Mouse (Mus musculus) gastrocnemius, postnatal 10 days (tissue): Measurements from ENCODE around the gene Eng. TPM values are rescaled to one million over a fixed set of nuclear protein-coding genes. Genes with fewer than 3 reads are reported as not detected.

Experiments
- DNase-seq: peaks from one replicate; pipeline ENCODE4 v3.0.0; 2021; ENCODE audit warnings: mixed read lengths
- long read RNA-seq, 2 experiments: library from polyadenylated mRNA; stranded (forward); transcript quantifications; one replicate each; pipeline ENCODE4 v2.0.0; 2021
- total RNA-seq, 2 experiments: library from RNA; stranded (reverse); gene quantifications; 2 replicates each; pipeline ENCODE4 v1.2.3; 2021

Gene Eng
- total RNA-seq, result 10 to 100 TPM; 49.5 to 54.7 TPM
- long read RNA-seq, experiment 1, transcript Eng-201 (15 exons, 3,422 nt), result major isoform, 83 of 131 reads
- long read RNA-seq, experiment 1, transcript Eng-205 (15 exons, 3,403 nt), result minor isoform, 15 of 131 reads
- long read RNA-seq, experiment 1, partial matches to known transcripts, result 12 of 131 reads
- long read RNA-seq, experiment 1, other reads (novel, unspliced or antisense), result 20 of 131 reads
- long read RNA-seq, experiment 2, transcript Eng-205 (15 exons, 3,403 nt), result minor isoform, 11 of 102 reads
- long read RNA-seq, experiment 2, transcript Eng-201 (15 exons, 3,422 nt), result major isoform, 66 of 102 reads
- long read RNA-seq, experiment 2, partial matches to known transcripts, result 13 of 102 reads
- long read RNA-seq, experiment 2, other reads (novel, unspliced or antisense), result 10 of 102 reads

DNA sequence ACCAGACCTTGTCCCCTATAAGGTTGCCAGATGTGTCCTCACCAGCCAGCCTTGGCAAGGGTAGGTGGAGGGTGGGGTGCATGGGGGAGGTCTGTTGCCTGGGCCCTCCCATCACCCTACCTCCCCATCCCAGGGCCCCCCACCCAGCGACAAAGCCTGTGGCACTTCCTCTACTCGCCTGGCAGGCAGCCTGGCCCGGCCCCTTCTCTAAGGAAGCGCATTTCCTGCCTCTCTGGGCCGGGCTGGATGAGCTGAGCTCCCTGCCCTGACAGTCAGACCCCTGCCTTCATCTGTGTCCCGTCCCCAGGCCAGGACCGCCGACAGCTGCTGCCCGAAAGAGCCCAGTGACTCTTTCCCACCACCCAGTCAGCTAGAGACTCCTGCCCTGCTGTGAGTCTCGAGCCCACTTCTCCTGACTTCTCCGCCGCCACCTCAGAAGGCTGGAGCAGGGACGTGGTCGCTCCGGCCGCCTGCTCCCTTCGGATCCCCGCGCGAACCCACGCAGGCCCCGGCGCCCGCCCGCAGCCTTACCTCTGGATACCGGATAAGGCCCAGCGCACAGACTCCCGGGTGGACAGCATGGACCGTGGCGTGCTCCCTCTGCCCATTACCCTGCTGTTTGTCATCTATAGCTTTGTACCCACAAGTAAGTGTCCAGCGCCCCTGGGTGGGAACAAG is at the start of gene Eng:
Gene Eng (plus strand): TSS at position 217 of the 678 bp plus-strand sequence.
- DNase-seq, result peak; percentile 72

GRCm38 (mm10) chr2:32596725-32597124 is 49.7 kb upstream of the Eng start:
- DNase-seq, result peak; percentile 58

DNA sequence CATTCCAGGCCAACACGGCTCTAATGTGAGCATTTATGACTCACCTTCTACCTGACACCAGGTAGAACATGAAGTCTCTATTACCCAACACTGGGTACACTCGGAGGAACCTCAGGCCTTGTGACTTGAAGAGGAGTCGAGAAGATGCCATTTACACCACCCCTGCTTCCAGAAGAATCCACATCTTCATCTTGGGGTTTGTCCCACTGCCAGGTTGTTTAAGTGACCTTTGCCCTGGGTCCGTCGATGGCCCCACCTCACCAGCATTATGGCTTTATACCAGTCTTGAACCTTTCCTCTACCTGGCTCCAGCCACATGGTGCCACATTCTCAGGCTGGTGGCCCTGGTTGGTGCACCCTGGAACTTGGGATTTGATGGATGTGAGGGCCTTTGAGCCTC is 49.1 kb upstream of the Eng start:
- DNase-seq, result no peak

DNA sequence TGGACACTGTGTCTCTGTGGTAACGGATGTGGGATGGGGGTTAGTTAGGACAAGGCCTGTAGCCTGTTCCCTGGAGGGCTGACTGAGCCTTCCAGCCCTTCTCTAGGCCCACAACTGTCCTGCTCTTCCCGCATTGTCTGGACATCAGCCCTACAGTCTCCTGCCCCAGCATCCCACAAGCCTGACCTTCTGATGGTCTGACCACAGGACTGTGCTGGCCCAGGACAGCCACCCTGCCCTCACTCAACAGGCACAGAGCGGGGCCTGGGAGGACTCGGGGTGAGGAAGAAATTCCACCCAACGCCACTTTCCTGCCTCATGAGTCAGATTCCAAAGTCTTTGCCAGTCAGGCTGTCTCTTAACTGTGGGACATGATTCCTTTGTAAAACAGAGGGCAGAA is 48.7 kb upstream of the Eng start:
- DNase-seq, result no peak

DNA sequence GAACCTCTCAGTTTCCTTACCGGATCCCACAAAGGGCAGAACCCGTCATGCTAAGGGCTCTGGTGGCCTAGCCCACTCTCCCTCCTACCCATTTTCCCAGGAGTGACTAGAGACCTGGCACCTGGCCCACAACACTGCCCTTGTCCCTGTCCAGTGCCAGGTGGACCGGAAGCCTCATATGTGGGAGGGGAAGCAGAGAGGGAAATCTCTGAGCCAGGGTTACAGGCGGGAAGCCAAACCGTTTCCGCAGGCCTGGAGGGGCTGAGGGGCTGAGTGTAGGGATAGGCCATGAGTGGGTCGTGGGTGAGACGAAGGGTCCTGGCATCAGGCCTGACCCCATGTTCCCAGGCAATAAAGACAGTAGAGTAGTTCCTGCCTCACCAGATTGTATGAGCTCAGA is 47.9 kb upstream of the Eng start:
- peak; percentile 36 for DNase-seq

GRCm38 (mm10) chr2:32599409-32599808 is 47.0 kb upstream of the Eng start, which contains the start of gene St6galnac6:
St6galnac6 (plus strand) TSS chr2:32599709.
- no peak for DNase-seq

DNA sequence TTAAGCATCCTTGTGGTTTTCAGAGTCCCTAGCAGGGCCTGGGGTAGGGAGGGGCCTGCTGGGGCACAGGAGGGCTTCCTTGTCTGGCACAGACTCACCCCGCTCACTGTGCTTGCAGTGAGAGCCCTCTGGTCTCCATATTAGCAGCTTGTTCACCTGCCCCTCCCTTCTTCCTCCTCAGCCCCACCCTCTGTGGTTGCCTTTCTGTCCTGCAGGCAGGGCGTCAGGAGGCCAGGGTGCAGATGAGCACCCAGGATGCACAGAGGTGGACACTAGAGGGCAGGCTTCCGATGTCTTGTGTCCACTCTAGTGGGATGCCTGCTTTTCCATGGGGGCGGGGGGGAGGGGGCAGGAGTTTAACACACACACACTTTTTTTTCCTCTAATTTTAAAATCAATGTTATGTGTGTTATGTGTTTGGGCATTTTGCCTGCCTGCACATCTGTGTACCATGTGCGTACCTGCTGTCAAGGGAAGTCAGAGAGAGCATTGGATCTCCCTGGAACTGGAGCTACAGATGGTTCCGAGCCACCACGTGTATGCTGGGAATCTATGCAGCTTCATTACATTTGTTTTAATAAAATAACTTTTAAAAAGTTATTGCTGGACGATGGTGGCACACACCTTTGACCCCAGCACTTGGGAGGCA is 44.9 kb upstream of the Eng start:
- no peak for DNase-seq

GRCm38 (mm10) chr2:32602600-32603054 is 43.8 kb upstream of the Eng start:
- DNase-seq, result peak; percentile 92

- no peak for DNase-seq
These were observed 41.8 kb upstream of the Eng start for GRCm38 (mm10) chr2:32604631-32605030.

- peak; percentile 91 for DNase-seq
These were observed 39.9 kb upstream of the Eng start for GRCm38 (mm10) chr2:32606161-32607142.

DNA sequence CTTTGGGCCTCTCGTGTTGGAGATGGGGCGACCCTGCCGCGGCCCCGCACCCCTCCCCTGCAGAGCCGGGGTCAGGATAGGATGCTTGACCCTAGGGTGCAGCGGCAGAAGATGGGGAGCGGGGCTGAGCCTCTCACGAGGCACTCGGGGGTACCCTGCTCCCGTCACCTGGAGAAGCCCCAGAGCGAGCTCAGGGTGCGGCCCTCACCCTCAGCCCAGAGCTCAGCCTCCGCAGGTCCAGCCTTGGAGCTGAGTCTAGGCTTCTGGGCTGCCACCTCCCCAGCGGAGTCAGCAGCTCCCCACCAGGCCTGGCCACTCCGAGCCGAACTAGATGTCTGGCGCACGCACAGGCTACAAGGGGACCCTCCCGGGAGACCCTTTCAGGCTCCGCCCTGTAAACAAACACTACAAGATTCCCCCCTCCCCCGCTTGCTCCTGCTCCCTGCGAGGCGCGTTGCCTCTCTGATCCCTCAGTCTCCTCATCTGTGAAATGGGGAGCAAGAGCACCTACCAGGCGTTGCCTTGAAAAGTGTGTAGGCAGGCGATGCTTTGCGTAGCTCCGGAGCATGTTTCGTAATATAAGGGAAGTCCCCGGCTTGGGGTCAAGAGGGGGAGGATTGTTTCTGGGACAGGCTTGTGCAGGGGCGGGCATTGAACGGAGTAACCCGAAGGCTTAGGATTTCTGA is 39.0 kb upstream of the Eng start:
- DNase-seq, result peak; percentile 58

DNA sequence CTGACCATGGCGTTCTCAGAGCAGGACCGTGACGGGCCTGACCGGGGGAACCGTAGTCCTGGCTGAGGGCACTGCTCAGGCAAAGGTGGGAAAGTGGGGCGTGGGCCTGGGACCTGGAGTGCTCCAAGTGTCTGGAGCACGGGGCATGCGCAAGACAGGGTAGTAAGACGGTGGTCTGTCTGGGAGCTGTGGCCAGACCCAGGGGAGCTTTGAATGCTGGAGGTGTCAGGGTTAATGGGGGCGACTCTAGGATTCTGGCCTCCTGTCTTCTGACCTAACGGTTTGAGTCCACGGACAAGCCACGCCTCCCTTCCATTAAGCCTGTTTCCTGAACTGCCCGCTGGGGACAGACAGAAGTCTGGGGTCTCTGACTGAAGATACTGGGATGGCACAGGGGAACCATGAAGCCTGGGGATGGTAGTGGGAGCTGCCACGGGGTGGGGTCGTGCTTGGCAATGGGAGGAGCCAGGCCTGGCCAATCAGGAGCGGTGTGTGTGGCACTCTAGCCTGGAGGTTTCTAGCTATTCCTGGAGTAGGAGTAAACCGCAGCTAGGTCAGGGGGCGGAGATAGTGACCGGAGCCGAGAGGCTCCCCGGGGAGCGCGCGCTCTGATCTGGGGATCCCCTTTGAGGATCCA is 38.1 kb upstream of the Eng start:
- peak; percentile 70 for DNase-seq

GRCm38 (mm10) chr2:32608778-32609435 is 37.5 kb upstream of the Eng start:
- DNase-seq, result no peak

- no peak for DNase-seq
These were observed 35.7 kb upstream of the Eng start for GRCm38 (mm10) chr2:32610610-32611229.

GRCm38 (mm10) chr2:32612274-32612673 is 34.1 kb upstream of the Eng start:
- no peak for DNase-seq

DNA sequence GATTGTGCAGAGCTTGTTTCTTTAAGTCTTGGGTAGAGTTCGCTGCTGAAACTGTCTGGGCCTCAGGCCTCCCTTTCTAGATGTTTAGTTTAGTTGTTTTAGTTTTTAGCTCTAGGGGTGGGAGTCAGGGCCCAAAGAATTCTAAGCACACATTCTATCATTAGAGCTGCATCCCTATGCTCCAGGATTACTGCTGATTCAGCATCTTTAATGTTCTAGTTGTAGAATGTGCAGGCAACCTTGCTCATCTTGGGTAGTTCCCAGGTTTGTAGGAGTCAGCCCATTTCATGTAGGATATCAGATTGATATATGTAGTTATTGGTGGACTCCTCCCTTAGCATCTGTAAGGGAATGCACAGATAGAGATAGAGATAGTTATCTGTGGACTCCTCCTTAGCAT is 29.3 kb upstream of the Eng start:
- DNase-seq, result no peak

DNA sequence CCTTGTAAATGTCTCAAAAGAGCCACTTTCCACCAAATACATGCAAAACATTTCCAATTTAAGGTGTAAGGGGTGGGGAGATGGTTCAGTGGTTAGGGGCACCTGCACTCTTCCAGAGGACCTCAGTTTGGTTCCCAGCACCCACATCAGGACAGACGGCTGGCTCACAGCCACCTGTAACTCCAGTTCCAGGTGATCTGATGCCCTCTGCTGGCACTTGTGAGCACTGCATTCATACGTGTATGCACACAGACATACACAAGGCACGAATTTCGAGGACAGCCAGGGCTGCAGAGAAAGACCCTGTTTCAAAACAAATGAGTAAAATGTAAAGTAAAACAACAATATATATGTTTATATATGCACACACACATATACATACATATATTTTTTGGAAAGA is 28.8 kb upstream of the Eng start:
- no peak for DNase-seq

DNA sequence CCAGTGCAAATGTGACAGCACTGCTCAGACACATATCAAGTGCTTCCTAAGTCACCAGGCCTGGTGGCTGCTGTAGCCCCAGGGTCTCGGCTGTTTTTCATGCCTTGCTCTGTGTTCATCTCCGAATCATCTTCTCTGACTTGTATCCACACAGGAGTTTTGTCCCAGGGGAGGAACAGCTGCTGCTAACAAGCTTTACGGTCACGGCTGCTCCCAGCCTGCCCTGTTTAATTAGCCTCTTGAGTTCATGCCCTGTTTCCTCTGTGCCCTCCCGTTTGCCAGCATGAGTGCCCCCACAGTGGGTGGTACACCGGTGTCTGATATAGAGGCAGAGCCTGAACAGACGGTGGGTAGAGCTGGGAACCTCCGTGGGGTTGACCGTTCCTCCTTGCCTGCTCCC is 28.3 kb upstream of the Eng start:
- no peak for DNase-seq

DNA sequence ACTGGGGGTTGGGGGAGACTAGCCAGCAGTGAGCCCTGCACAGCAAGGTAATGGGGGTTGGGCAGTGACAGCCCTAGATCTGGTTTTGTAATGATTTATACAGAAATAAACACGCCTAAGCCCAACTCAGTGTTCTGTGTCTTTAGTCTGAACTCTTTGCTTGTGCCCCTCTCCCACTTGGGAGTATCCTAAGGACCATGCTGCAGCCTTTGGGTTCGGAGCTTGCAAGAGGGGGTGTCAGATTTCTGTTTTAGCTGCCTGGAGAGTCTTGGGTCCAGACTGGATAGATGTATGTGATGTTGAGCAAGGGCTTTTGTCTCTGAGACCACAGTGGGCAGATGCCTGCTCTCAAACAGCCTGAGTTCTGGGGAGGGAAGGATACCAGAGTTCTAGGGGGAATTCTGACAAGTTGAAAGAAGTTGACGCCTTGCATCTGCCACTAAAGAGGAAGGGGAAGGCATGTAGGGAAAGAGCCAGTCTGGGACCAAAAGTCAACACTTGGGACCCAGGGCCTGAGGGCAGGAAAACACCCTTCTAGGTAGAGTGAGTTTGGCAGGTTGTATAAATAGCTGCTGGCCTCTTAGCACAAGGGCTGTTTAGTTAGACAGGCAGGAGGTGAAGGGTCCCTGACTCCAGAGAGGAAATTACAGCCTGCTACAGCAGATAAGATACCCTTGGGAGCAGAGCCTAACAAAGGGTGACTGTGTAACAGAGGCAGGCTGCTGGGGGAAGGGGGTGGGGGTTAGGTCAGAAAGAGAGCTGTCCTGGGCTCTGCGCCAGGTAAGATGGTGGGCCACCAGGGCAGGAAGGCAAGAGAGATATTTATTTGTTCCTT is 25.5 kb upstream of the Eng start:
- no peak for DNase-seq
